Mouse (Mus musculus) limb, embryonic 10.5 days (tissue): ENCODE results near the gene Pramef8. TPM values are rescaled to one million over a fixed set of nuclear protein-coding genes. Genes with fewer than 3 reads are reported as not detected.
A peak's percentile ranks its signal among the peaks of the same experiment; 100 is the strongest.

Source experiments
- DNase-seq: peaks from one replicate; pipeline ENCODE4 v3.0.0-alpha.2; 2017; ENCODE audit warnings: low spot score
- H3K27ac ChIP-seq: fragments of 300-500 bp; sonication (generic); 2 replicates; pipeline ENCODE4 v1.5.1; 2016; ENCODE audit warnings: mild to moderate bottlenecking
- H3K27me3 ChIP-seq: fragments of 300-500 bp; sonication (generic); 2 replicates; pipeline ENCODE4 v1.6.1; 2016; ENCODE audit warnings: low read depth, mild to moderate bottlenecking; ENCODE audit not compliant: poor library complexity, severe bottlenecking
- H3K36me3 ChIP-seq: fragments of 300-500 bp; sonication (generic); 2 replicates; pipeline ENCODE4 v1.6.1; 2016; ENCODE audit warnings: mild to moderate bottlenecking, moderate library complexity
- H3K4me1 ChIP-seq: fragments of 300-500 bp; sonication (generic); 2 replicates; pipeline ENCODE4 v1.6.1; 2016
- H3K4me3 ChIP-seq: fragments of 300-500 bp; sonication (generic); 2 replicates; pipeline ENCODE4 v1.5.1; 2016; ENCODE audit warnings: mild to moderate bottlenecking, moderate library complexity
- H3K9me3 ChIP-seq: fragments of 300-500 bp; sonication (generic); replicated peaks from 2 replicates; pipeline ENCODE4 v1.6.1; 2016; ENCODE audit warnings: mild to moderate bottlenecking
- WGBS: fragments of 180-500 bp; shearing (Covaris S2); methylation state at CpG from one replicate; pipeline ENCODE4 v1.1.7; 2016; 5-methylcytosine and 5-hydroxymethylcytosine counted together
- polyA plus RNA-seq: library from polyadenylated mRNA; unstranded; fragments of >200 nt; fragmentation: Nextera tagmentation; extraction: Ambion mirVana; gene quantifications from 2 replicates; pipeline ENCODE4 v1.2.1, GENCODE M21; 2016

Pramef8 gene
- 14.9 and 21.1 TPM in 2 replicates for polyA plus RNA-seq

GRCm38 (mm10) chr4:143412219-143413092, at the start of gene Pramef8:
Pramef8 (plus strand) TSS chr4:143412426.
- Histone ChIP-seq H3K9me3 (no peaks in the 10 kb centered on the region), H3K4me3 (peak within 1 kb of the TSS; percentile 63), H3K27ac (peak within 1 kb of the TSS; percentile 87), H3K4me1 (peaks cover 5% of the 10 kb centered on the region; the same call in 1 of the 2 replicates), H3K36me3 (peaks cover 35% of the 10 kb centered on the region), H3K27me3 (no peaks in the 10 kb centered on the region)
- under 1% methylated on average over 50 of the region's 50 CpGs for WGBS
- DNase-seq, result peak; percentile 88

GRCm38 (mm10) chr4:143366415-143367041, 45.7 kb upstream of the Pramef8 start:
- no peak overlapping the region for H3K4me3 ChIP-seq
- no peak overlapping the region for H3K27ac ChIP-seq
- no peaks in the 10 kb centered on the region for H3K36me3 ChIP-seq
- H3K4me1 ChIP-seq, result no peaks in the 10 kb centered on the region
- WGBS, result 66% methylated on average over 15 of the region's 15 CpGs
- no peak for DNase-seq
- no peaks in the 10 kb centered on the region for H3K27me3 ChIP-seq
- no peaks in the 10 kb centered on the region for H3K9me3 ChIP-seq

- Histone ChIP-seq H3K36me3 (no peaks in the 10 kb centered on the region), H3K27ac (no peak overlapping the region), H3K4me3 (no peak overlapping the region), H3K27me3 (peaks cover 18% of the 10 kb centered on the region), H3K4me1 (no peaks in the 10 kb centered on the region), H3K9me3 (no peaks in the 10 kb centered on the region)
- 50% methylated on average over 7 of the region's 7 CpGs for WGBS
- no peak for DNase-seq
These were observed 32.7 kb upstream of the Pramef8 start for GRCm38 (mm10) chr4:143379480-143379879.

GRCm38 (mm10) chr4:143379931-143380715, 32.1 kb upstream of the Pramef8 start:
- DNase-seq, result no peak
- Histone ChIP-seq H3K9me3 (no peaks in the 10 kb centered on the region), H3K27ac (no peak overlapping the region), H3K27me3 (peaks cover 18% of the 10 kb centered on the region), H3K36me3 (no peaks in the 10 kb centered on the region), H3K4me3 (no peak overlapping the region), H3K4me1 (no peaks in the 10 kb centered on the region)
- 32% methylated on average over 15 of the region's 15 CpGs for WGBS

GRCm38 (mm10) chr4:143380716-143381004, 31.6 kb upstream of the Pramef8 start:
- no peaks in the 10 kb centered on the region for H3K4me1 ChIP-seq
- H3K36me3 ChIP-seq, result no peaks in the 10 kb centered on the region
- H3K9me3 ChIP-seq, result no peaks in the 10 kb centered on the region
- no peak overlapping the region for H3K4me3 ChIP-seq
- WGBS, result 2% methylated on average over 5 of the region's 5 CpGs
- peaks cover 18% of the 10 kb centered on the region for H3K27me3 ChIP-seq
- H3K27ac ChIP-seq, result no peak overlapping the region
- peak; percentile 54 for DNase-seq

GRCm38 (mm10) chr4:143382163-143382562, 30.1 kb upstream of the Pramef8 start:
- Histone ChIP-seq H3K4me1 (no peaks in the 10 kb centered on the region), H3K36me3 (no peaks in the 10 kb centered on the region), H3K9me3 (no peaks in the 10 kb centered on the region), H3K27me3 (peaks cover 18% of the 10 kb centered on the region), H3K27ac (no peak overlapping the region), H3K4me3 (no peak overlapping the region)
- no peak for DNase-seq
- WGBS, result 73% methylated on average over 3 of the region's 3 CpGs

- Histone ChIP-seq H3K36me3 (no peaks in the 10 kb centered on the region), H3K4me3 (no peak overlapping the region), H3K4me1 (no peaks in the 10 kb centered on the region), H3K27ac (no peak overlapping the region), H3K27me3 (peaks cover 15% of the 10 kb centered on the region), H3K9me3 (no peaks in the 10 kb centered on the region)
- no peak for DNase-seq
- 43% methylated on average over 4 of the region's 4 CpGs for WGBS
These were observed 28.6 kb upstream of the Pramef8 start for GRCm38 (mm10) chr4:143383646-143384045.

GRCm38 (mm10) chr4:143388955-143389702, 23.1 kb upstream of the Pramef8 start:
- DNase-seq, result peak; percentile 80
- Histone ChIP-seq H3K4me3 (peak overlapping the region; percentile 45), H3K9me3 (0 out of 2 replicates have a peak, but pooled peaks cover 2% of the 10 kb centered on the region), H3K36me3 (no peaks in the 10 kb centered on the region), H3K4me1 (0 out of 2 replicates have a peak, but pooled peaks cover 3% of the 10 kb centered on the region), H3K27me3 (no peaks in the 10 kb centered on the region), H3K27ac (peak overlapping the region; percentile 58; the same call in 1 of the 2 replicates)
- 8% methylated on average over 41 of the region's 43 CpGs for WGBS

GRCm38 (mm10) chr4:143394181-143394580, 18.0 kb upstream of the Pramef8 start, which contains the start of gene Pramel1:
Pramel1 (plus strand) TSS chr4:143394428.
- H3K9me3 ChIP-seq, result 0 out of 2 replicates have a peak, but pooled peaks cover 2% of the 10 kb centered on the region
- DNase-seq, result no peak
- H3K27me3 ChIP-seq, result no peaks in the 10 kb centered on the region
- no peak within 1 kb of the TSS for H3K27ac ChIP-seq
- WGBS, result 74% methylated on average over 26 of the region's 26 CpGs
- no peaks in the 10 kb centered on the region for H3K36me3 ChIP-seq
- H3K4me1 ChIP-seq, result 0 out of 2 replicates have a peak, but pooled peaks cover under 1% of the 10 kb centered on the region
- no peak within 1 kb of the TSS for H3K4me3 ChIP-seq

GRCm38 (mm10) chr4:143411566-143412218, 534 bp upstream of the Pramef8 start:
- WGBS, result 71% methylated on average over 5 of the region's 5 CpGs
- no peaks in the 10 kb centered on the region for H3K27me3 ChIP-seq
- no peaks in the 10 kb centered on the region for H3K9me3 ChIP-seq
- H3K27ac ChIP-seq, result peak overlapping the region; percentile 87
- DNase-seq, result no peak
- peaks cover 5% of the 10 kb centered on the region; the same call in 1 of the 2 replicates for H3K4me1 ChIP-seq
- H3K36me3 ChIP-seq, result peaks cover 27% of the 10 kb centered on the region
- peak overlapping the region; percentile 63 for H3K4me3 ChIP-seq

- peaks cover 46% of the 10 kb centered on the region for H3K36me3 ChIP-seq
- 94% methylated on average over 1 of the region's 1 CpGs for WGBS
- peaks cover 5% of the 10 kb centered on the region; the same call in 1 of the 2 replicates for H3K4me1 ChIP-seq
- H3K4me3 ChIP-seq, result peak overlapping the region; percentile 63; the same call in 1 of the 2 replicates
- H3K27ac ChIP-seq, result no peak overlapping the region
- no peaks in the 10 kb centered on the region for H3K27me3 ChIP-seq
- no peaks in the 10 kb centered on the region for H3K9me3 ChIP-seq
- DNase-seq, result no peak
These were observed 1.4 kb downstream of the Pramef8 start for GRCm38 (mm10) chr4:143413621-143414020.
